Mouse (Mus musculus) kidney, adult 2 months (tissue): ENCODE measurements at regions not wholly inside any gene's neighbourhood (a gene's known extent, or its start where the extent isn't known, plus 50 kb on each side); places are given as distances from the start of the nearest gene placed in this dataset.

Experiments
- CTCF ChIP-seq: fragments of 200-500 bp; conservative IDR thresholded peaks from 2 replicates; pipeline ENCODE4 v1.5.1; 2011; ENCODE audit warnings: low read depth, mild to moderate bottlenecking, control low read depth, low read length, moderate library complexity, mixed read lengths; ENCODE audit not compliant: insufficient read depth, insufficient read length
- POLR2A ChIP-seq: fragments of 200-500 bp; IDR thresholded peaks from one replicate; pipeline ENCODE4 v1.6.1; 2011; ENCODE audit warnings: low read depth, low read length, control low read depth

DNA sequence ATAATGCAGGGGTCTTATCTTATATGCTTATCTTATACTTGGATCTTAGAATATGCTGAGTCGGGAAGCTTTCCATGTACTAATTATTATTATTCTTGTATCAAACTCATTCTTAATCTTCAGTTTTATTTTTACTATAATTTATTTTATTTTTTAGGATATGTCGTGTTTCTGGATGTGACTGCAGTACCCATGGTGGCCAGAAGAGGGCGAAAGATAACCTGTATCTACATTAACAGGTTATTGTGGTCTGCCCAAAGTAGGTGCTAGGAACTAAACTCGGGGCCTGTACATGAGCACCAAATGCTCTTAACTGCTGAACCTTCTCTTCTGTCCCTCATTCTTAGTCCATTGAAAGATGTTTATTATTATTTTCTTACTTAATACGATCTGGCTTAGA is 72.0 kb upstream of the Samt3 start:
- TF ChIP-seq POLR2A (no peak), CTCF (no peak)
